Mouse (Mus musculus) lung, postnatal 0 days (tissue): ENCODE measurements around the gene Pex7.

Source experiments
- CTCF ChIP-seq: IDR thresholded peaks from 2 replicates; pipeline ENCODE4 v1.5.1; 2016; ENCODE audit warnings: antibody characterized with exemption, mild to moderate bottlenecking
- EP300 ChIP-seq: IDR thresholded peaks from 2 replicates; pipeline ENCODE4 v1.6.1; 2016; ENCODE audit warnings: antibody characterized with exemption, mild to moderate bottlenecking, control low read depth

DNA sequence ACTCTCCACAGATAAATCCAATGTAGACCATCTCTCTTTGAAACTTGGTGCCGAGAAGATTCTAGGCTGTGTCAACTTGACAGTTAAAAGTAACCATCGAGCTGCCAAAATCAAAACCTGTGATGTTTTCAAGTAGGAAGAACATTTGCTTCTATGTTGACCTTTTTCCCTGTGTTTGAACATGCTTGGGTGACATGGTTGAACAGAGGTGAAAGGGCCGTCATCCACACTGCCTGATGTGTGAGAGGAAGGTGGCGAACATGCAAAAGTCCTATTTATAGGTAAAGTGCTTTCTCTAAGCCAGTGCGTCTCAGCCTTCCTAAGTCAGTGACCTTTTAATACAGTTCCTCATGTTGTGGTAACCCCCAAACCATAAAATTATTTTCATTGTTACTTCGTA lies 48.3 kb upstream of the Pex7 start:
- TF ChIP-seq CTCF (no peak), EP300 (no peak)
